Mouse (Mus musculus) heart, postnatal 10 days (tissue): Measurements from ENCODE around the gene Praf2. TPM values are rescaled to one million over a fixed set of nuclear protein-coding genes. Genes with fewer than 3 reads are reported as not detected.

Source experiments
- DNase-seq, 2 experiments: peaks; one replicate each; pipeline ENCODE4 v3.0.0; 2021
- intact Hi-C: fragments of 180-260 bp; cut with DNase I; formaldehyde crosslinking; loops from one replicate; pipeline ENCODE4 v1.15.1; 2025
- total RNA-seq, 2 experiments: library from RNA; stranded (reverse); gene quantifications; 2 replicates each; pipeline ENCODE4 v1.2.3; 2021

Gene Praf2
- total RNA-seq, 2 experiments from 2014 or later = 9.4 to 10.6 TPM

- intact Hi-C loops = loop anchor here (2.0 to 5.0 kb wide), 2 partner anchors 18 to 44 kb away; no protein-coding TSS in a partner anchor
- peak; percentile 48 to 66 for DNase-seq
These were observed 48.3 kb downstream of the Praf2 start for GRCm38 (mm10) chrX:7776329-7777082.

GRCm38 (mm10) chrX:7778450-7779244 lies 50.4 kb downstream of the Praf2 start:
- DNase-seq = no peak
- intact Hi-C loops = loop anchor here (5.0 kb wide), 1 partner anchor 46 kb away; no protein-coding TSS in a partner anchor

DNA sequence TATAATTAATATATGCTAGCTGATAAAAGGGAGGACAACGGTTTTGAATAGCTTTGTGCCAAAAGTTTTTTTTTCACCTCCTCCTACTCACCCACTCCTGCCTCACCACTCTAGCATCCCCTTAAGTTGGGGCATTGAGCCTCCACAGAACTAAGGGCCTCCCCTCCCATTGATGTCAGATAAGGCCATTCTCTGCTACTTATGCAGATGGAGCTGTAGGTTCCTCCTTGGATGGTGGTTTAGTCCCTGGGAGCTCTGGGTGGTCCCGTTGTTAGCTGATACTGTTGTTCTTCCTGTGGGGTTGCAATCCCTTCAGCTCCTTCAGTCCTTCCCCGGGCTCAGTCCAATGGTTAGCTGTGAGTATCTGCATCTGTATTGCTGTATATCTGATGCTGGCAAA lies 51.1 kb downstream of the Praf2 start:
- intact Hi-C loops = loop anchor here (5.0 kb wide), 1 partner anchor 47 kb away; no protein-coding TSS in a partner anchor
- no peak for DNase-seq

Other genes starting within 250 kb of the Praf2 start
- gene Foxp3, start 154.8 kb upstream of the Praf2 start, total RNA-seq = under 1 TPM; 0.25 to 0.45 TPM
- 1 to 10 TPM; 1.9 to 2.1 TPM for gene Ppp1r3f, start 154.2 kb upstream of the Praf2 start, total RNA-seq
- 10 to 100 TPM; 11.4 to 12.4 TPM for gene Ccdc22, start 122.9 kb upstream of the Praf2 start, total RNA-seq
- gene Cacna1f, start 121.4 kb upstream of the Praf2 start, total RNA-seq = not detected
- gene Syp, start 90.0 kb upstream of the Praf2 start, total RNA-seq = 1 to 10 TPM in 1 of 2 experiments, under 1 TPM in 1; 0.57 to 1.9 TPM
- 10 to 100 TPM; 19.4 to 21.7 TPM for gene Prickle3, start 71.2 kb upstream of the Praf2 start, total RNA-seq
- 10 to 100 TPM; 84.8 to 88.4 TPM for gene Plp2, start 57.0 kb upstream of the Praf2 start, total RNA-seq
- gene Magix, start 47.2 kb upstream of the Praf2 start, total RNA-seq = 10 to 100 TPM; 10.8 to 13.9 TPM
- 10 to 100 TPM; 24.8 to 26.8 TPM for gene Gpkow, start 31.3 kb upstream of the Praf2 start, total RNA-seq
- gene Wdr45, start 14.1 kb upstream of the Praf2 start, total RNA-seq = 10 to 100 TPM; 31.0 to 33.4 TPM
- gene Gm45208, start 6.2 kb upstream of the Praf2 start, total RNA-seq = not detected
- 1 to 10 TPM; 1.4 to 1.7 TPM for gene Ccdc120, start 22.5 kb downstream of the Praf2 start, total RNA-seq
- 10 to 100 TPM; 17.4 to 19.0 TPM for gene Tfe3, start 34.1 kb downstream of the Praf2 start, total RNA-seq
- 10 to 100 TPM; 27.7 to 30.2 TPM for gene Gripap1, start 61.3 kb downstream of the Praf2 start, total RNA-seq
- gene Kcnd1, start 93.8 kb downstream of the Praf2 start, total RNA-seq = under 1 TPM; 0.79 to 0.94 TPM
- 10 to 100 TPM; 34.0 to 38.8 TPM for gene Otud5, start 112.9 kb downstream of the Praf2 start, total RNA-seq
- 1 to 10 TPM; 2.1 to 2.8 TPM for gene Pim2, start 149.8 kb downstream of the Praf2 start, total RNA-seq
- gene Slc35a2, start 155.6 kb downstream of the Praf2 start, total RNA-seq = 10 to 100 TPM; 15.5 to 15.8 TPM
- 10 to 100 TPM; 33.3 to 33.7 TPM for gene Pqbp1, start 170.8 kb downstream of the Praf2 start, total RNA-seq
- 10 to 100 TPM; 46.4 to 51.2 TPM for gene Timm17b, start 170.9 kb downstream of the Praf2 start, total RNA-seq
- gene Gm10491, start 179.4 kb downstream of the Praf2 start, total RNA-seq = not detected
- gene Gm10490, start 181.1 kb downstream of the Praf2 start, total RNA-seq = not detected
- gene Pcsk1n, start 191.4 kb downstream of the Praf2 start, total RNA-seq = not detected
- gene Eras, start 200.2 kb downstream of the Praf2 start, total RNA-seq = not detected
- 10 to 100 TPM; 21.5 to 23.7 TPM for gene Hdac6, start 219.4 kb downstream of the Praf2 start, total RNA-seq
- gene Gata1, start 249.6 kb downstream of the Praf2 start, total RNA-seq = not detected